Mouse (Mus musculus): ENCODE results near the gene Trpv5. TPM values are rescaled to one million over a fixed set of nuclear protein-coding genes. Genes with fewer than 3 reads are reported as not detected.

The Trpv5 gene
- polyA plus RNA-seq, 1 experiment from 2014 or later = not detected

DNA sequence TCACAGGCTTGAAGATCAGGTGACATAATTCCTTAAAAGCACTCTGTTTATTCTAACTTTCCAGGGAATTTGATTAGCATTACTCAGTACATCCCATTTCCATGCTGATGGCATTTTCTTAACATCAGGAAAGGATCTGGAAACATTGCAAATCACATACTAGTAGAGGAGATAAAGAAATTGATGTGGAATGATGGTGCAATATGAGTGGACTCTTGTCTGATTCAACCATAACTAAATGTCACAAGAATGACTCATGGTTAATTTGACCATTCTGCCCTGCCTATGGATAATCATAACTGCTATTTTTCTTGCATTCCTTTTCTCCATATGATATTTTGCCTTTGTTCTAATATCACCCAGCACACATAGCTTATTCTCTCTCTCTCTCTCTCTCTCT is 11.6 kb upstream of the Trpv5 start:
- no peaks in the 10 kb centered on the region for H3K9me3 ChIP-seq (ENCODE audit: control insufficient read depth, low read length)
- DNase-seq (ENCODE audit: low spot score) = no peak
- no peaks in the 10 kb centered on the region for H3K4me1 ChIP-seq (ENCODE audit: control insufficient read depth, insufficient read depth, low read length)
- H3K4me3 ChIP-seq (ENCODE audit: low read depth, low read length) = no peak overlapping the region
- H3K27me3 ChIP-seq (ENCODE audit: control insufficient read depth, insufficient read depth, low read length) = no peaks in the 10 kb centered on the region
- H3K4me2 ChIP-seq (ENCODE audit: low read depth, severe bottlenecking) = no peak overlapping the region
- no peak overlapping the region for H3K27ac ChIP-seq (replicated peaks; ENCODE audit: low read depth, low read length)
- no peak for ATAC-seq (ENCODE audit: insufficient number of reproducible peaks, low FRiP score, low TSS enrichment, low read depth)
- no peaks in the 10 kb centered on the region for H3K36me3 ChIP-seq (ENCODE audit: control insufficient read depth, insufficient read depth, low read length)
- H3K9ac ChIP-seq (ENCODE audit: low read length) = no peak overlapping the region

DNA sequence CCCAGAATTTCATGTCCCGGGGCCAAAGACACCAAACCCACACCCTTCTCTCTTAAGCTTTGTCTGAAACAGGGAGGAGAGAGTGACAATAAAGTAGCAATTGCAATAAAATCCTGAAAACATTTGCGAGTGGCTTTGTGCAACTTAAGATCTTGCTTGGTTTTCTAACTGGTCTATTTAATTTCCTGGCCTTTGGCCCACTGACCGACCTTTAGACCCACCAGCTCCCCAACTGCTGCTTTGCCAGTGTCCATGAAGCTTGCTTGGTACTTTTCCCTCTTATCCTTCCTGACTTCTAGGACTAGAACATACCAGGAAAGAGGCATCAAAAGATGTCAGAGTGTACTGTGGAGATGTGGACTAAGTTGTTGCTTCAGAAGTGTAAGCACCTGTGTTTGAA is 5.0 kb upstream of the Trpv5 start:
- Histone ChIP-seq H3K4me1 (ENCODE audit: control insufficient read depth, insufficient read depth, low read length) (no peaks in the 10 kb centered on the region), H3K9me3 (ENCODE audit: control insufficient read depth, low read length) (no peaks in the 10 kb centered on the region), H3K4me3 (ENCODE audit: low read depth, low read length) (no peak overlapping the region), H3K27ac (replicated peaks; ENCODE audit: low read depth, low read length) (no peak overlapping the region), H3K27me3 (ENCODE audit: control insufficient read depth, insufficient read depth, low read length) (no peaks in the 10 kb centered on the region), H3K9ac (ENCODE audit: low read length) (no peak overlapping the region), H3K4me2 (ENCODE audit: low read depth, severe bottlenecking) (no peak overlapping the region), H3K36me3 (ENCODE audit: control insufficient read depth, insufficient read depth, low read length) (no peaks in the 10 kb centered on the region)
- 77% methylated on average over 3 of the region's 3 CpGs for WGBS
- ATAC-seq (ENCODE audit: insufficient number of reproducible peaks, low FRiP score, low TSS enrichment, low read depth) = no peak
- no peak for DNase-seq (ENCODE audit: low spot score)

- H3K4me1 ChIP-seq (ENCODE audit: control insufficient read depth, insufficient read depth, low read length) = no peaks in the 10 kb centered on the region
- no peaks in the 10 kb centered on the region for H3K36me3 ChIP-seq (ENCODE audit: control insufficient read depth, insufficient read depth, low read length)
- no peak overlapping the region for H3K4me3 ChIP-seq (ENCODE audit: low read depth, low read length)
- no peak for ATAC-seq (ENCODE audit: insufficient number of reproducible peaks, low FRiP score, low TSS enrichment, low read depth)
- WGBS = 90% methylated on average over 5 of the region's 5 CpGs
- no peak for DNase-seq (ENCODE audit: low spot score)
- no peaks in the 10 kb centered on the region for H3K27me3 ChIP-seq (ENCODE audit: control insufficient read depth, insufficient read depth, low read length)
- no peak overlapping the region for H3K27ac ChIP-seq (replicated peaks; ENCODE audit: low read depth, low read length)
- no peak overlapping the region for H3K9ac ChIP-seq (ENCODE audit: low read length)
- no peaks in the 10 kb centered on the region for H3K9me3 ChIP-seq (ENCODE audit: control insufficient read depth, low read length)
- no peak overlapping the region for H3K4me2 ChIP-seq (ENCODE audit: low read depth, severe bottlenecking)
Measured at GRCm38 (mm10) chr6:41684911-41685310, 4.3 kb upstream of the Trpv5 start.

DNA sequence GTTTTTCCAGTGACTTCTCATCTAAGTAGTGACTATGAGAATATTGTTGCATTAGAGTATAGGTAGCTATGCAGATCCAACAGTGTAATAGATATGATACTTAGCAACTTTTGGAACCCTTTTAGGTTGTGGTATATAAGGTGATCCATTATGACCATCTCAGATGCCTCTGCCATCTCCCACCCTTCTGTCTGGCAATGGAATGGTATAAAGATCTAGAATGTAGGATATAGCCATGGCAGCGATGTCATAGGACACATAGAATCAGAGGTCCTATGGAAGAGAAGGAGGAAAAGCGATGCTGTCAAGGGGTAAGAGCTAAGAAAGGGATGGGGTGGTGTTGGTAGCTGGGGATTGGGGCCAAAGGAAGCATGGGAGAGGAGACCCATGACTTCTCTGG is 3.6 kb upstream of the Trpv5 start, which contains the start of gene Llcfc1:
Gene Llcfc1 (plus strand): TSS at position 301 of the 400 bp plus-strand sequence.
- Histone ChIP-seq H3K27me3 (ENCODE audit: control insufficient read depth, insufficient read depth, low read length) (no peaks in the 10 kb centered on the region), H3K9ac (ENCODE audit: low read length) (no peak within 1 kb of the TSS), H3K4me3 (ENCODE audit: low read depth, low read length) (no peak within 1 kb of the TSS), H3K27ac (replicated peaks; ENCODE audit: low read depth, low read length) (no peak within 1 kb of the TSS), H3K36me3 (ENCODE audit: control insufficient read depth, insufficient read depth, low read length) (no peaks in the 10 kb centered on the region), H3K4me1 (ENCODE audit: control insufficient read depth, insufficient read depth, low read length) (no peaks in the 10 kb centered on the region), H3K4me2 (ENCODE audit: low read depth, severe bottlenecking) (no peak within 1 kb of the TSS), H3K9me3 (ENCODE audit: control insufficient read depth, low read length) (no peaks in the 10 kb centered on the region)
- ATAC-seq (ENCODE audit: insufficient number of reproducible peaks, low FRiP score, low TSS enrichment, low read depth) (no peak), DNase-seq (ENCODE audit: low spot score) (no peak)
- 75% methylated on average over 2 of the region's 2 CpGs for WGBS

DNA sequence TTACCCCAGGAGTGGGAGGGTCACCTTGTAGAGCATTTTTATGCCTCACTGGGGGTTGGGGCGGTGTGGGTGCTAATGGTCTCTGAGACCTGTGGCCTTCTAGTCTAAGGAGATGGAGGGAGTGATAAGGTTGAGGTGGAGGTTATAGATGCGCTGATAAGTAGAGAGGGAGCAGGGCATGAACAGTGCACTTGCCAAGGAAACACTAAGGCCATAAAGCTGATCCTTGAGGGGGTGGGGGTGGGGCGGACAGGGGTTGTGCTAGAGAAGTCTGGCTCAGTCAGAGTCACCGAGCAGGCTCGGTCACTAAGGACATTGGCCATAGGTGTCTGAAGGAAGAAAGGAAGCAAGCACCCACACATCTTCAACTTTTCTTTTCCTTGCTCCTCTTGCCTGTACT is 1.1 kb upstream of the Trpv5 start:
- 62% methylated on average over 5 of the region's 5 CpGs for WGBS
- Histone ChIP-seq H3K36me3 (ENCODE audit: control insufficient read depth, insufficient read depth, low read length) (no peaks in the 10 kb centered on the region), H3K9ac (ENCODE audit: low read length) (no peak overlapping the region), H3K27me3 (ENCODE audit: control insufficient read depth, insufficient read depth, low read length) (no peaks in the 10 kb centered on the region), H3K27ac (replicated peaks; ENCODE audit: low read depth, low read length) (no peak overlapping the region), H3K4me1 (ENCODE audit: control insufficient read depth, insufficient read depth, low read length) (no peaks in the 10 kb centered on the region), H3K9me3 (ENCODE audit: control insufficient read depth, low read length) (no peaks in the 10 kb centered on the region), H3K4me3 (ENCODE audit: low read depth, low read length) (no peak overlapping the region), H3K4me2 (ENCODE audit: low read depth, severe bottlenecking) (no peak overlapping the region)
- no peak for DNase-seq (ENCODE audit: low spot score)
- no peak for ATAC-seq (ENCODE audit: insufficient number of reproducible peaks, low FRiP score, low TSS enrichment, low read depth)

- ATAC-seq (ENCODE audit: insufficient number of reproducible peaks, low FRiP score, low TSS enrichment, low read depth) (no peak), DNase-seq (ENCODE audit: low spot score) (no peak)
- H3K4me3 ChIP-seq (ENCODE audit: low read depth, low read length) = no peak overlapping the region
- no peak overlapping the region for H3K9ac ChIP-seq (ENCODE audit: low read length)
- no peaks in the 10 kb centered on the region for H3K4me1 ChIP-seq (ENCODE audit: control insufficient read depth, insufficient read depth, low read length)
- H3K36me3 ChIP-seq (ENCODE audit: control insufficient read depth, insufficient read depth, low read length) = no peaks in the 10 kb centered on the region
- H3K27ac ChIP-seq (replicated peaks; ENCODE audit: low read depth, low read length) = no peak overlapping the region
- no peaks in the 10 kb centered on the region for H3K27me3 ChIP-seq (ENCODE audit: control insufficient read depth, insufficient read depth, low read length)
- no peak overlapping the region for H3K4me2 ChIP-seq (ENCODE audit: low read depth, severe bottlenecking)
- H3K9me3 ChIP-seq (ENCODE audit: control insufficient read depth, low read length) = no peaks in the 10 kb centered on the region
- whole genome bisulfite sequencing = 92% methylated on average over 2 of the region's 2 CpGs
Measured at GRCm38 (mm10) chr6:41676530-41676929, 4.0 kb downstream of the Trpv5 start.

GRCm38 (mm10) chr6:41662320-41662719 is 18.2 kb downstream of the Trpv5 start:
- Histone ChIP-seq H3K36me3 (ENCODE audit: control insufficient read depth, insufficient read depth, low read length) (no peaks in the 10 kb centered on the region), H3K4me2 (ENCODE audit: low read depth, severe bottlenecking) (no peak overlapping the region), H3K4me1 (ENCODE audit: control insufficient read depth, insufficient read depth, low read length) (no peaks in the 10 kb centered on the region), H3K4me3 (ENCODE audit: low read depth, low read length) (no peak overlapping the region), H3K9me3 (ENCODE audit: control insufficient read depth, low read length) (no peaks in the 10 kb centered on the region), H3K27ac (replicated peaks; ENCODE audit: low read depth, low read length) (no peak overlapping the region), H3K9ac (ENCODE audit: low read length) (no peak overlapping the region), H3K27me3 (ENCODE audit: control insufficient read depth, insufficient read depth, low read length) (no peaks in the 10 kb centered on the region)
- DNase-seq (ENCODE audit: low spot score) (no peak), ATAC-seq (ENCODE audit: insufficient number of reproducible peaks, low FRiP score, low TSS enrichment, low read depth) (no peak)
- WGBS = 42% methylated on average over 2 of the region's 2 CpGs

- H3K9me3 ChIP-seq (ENCODE audit: control insufficient read depth, low read length) = no peaks in the 10 kb centered on the region
- ATAC-seq (ENCODE audit: insufficient number of reproducible peaks, low FRiP score, low TSS enrichment, low read depth) (no peak), DNase-seq (ENCODE audit: low spot score) (no peak)
- H3K4me3 ChIP-seq (ENCODE audit: low read depth, low read length) = no peak overlapping the region
- WGBS = 76% methylated on average over 1 of the region's 1 CpGs
- no peak overlapping the region for H3K4me2 ChIP-seq (ENCODE audit: low read depth, severe bottlenecking)
- no peaks in the 10 kb centered on the region for H3K36me3 ChIP-seq (ENCODE audit: control insufficient read depth, insufficient read depth, low read length)
- H3K9ac ChIP-seq (ENCODE audit: low read length) = no peak overlapping the region
- no peak overlapping the region for H3K27ac ChIP-seq (replicated peaks; ENCODE audit: low read depth, low read length)
- no peaks in the 10 kb centered on the region for H3K27me3 ChIP-seq (ENCODE audit: control insufficient read depth, insufficient read depth, low read length)
- no peaks in the 10 kb centered on the region for H3K4me1 ChIP-seq (ENCODE audit: control insufficient read depth, insufficient read depth, low read length)
Measured at GRCm38 (mm10) chr6:41658487-41658886, 22.1 kb downstream of the Trpv5 start.

DNA sequence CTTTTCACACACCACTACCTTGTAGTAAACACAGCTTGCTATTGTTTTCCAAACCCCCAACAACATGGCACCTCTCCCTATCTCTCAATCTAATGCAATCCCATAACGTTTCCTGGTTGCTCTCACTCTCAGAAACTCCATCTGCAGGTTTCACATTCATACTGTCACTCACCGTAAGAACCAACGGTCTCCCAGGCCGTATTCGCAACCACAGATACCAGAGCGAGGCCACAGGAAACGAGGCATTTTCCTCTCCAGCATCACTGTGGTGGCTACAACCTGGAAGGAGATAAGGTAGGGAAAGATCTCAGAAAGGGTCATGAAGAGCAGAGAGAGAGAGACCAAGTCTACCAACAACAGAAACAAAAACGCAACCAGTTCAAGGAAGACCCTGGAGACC is 25.9 kb downstream of the Trpv5 start:
- H3K4me2 ChIP-seq (ENCODE audit: low read depth, severe bottlenecking) = no peak overlapping the region
- H3K4me1 ChIP-seq (ENCODE audit: control insufficient read depth, insufficient read depth, low read length) = no peaks in the 10 kb centered on the region
- no peak overlapping the region for H3K9ac ChIP-seq (ENCODE audit: low read length)
- ATAC-seq (ENCODE audit: insufficient number of reproducible peaks, low FRiP score, low TSS enrichment, low read depth) (no peak), DNase-seq (ENCODE audit: low spot score) (no peak)
- no peaks in the 10 kb centered on the region for H3K27me3 ChIP-seq (ENCODE audit: control insufficient read depth, insufficient read depth, low read length)
- no peak overlapping the region for H3K27ac ChIP-seq (replicated peaks; ENCODE audit: low read depth, low read length)
- no peaks in the 10 kb centered on the region for H3K9me3 ChIP-seq (ENCODE audit: control insufficient read depth, low read length)
- no peaks in the 10 kb centered on the region for H3K36me3 ChIP-seq (ENCODE audit: control insufficient read depth, insufficient read depth, low read length)
- 91% methylated on average over 8 of the region's 8 CpGs for whole genome bisulfite sequencing
- no peak overlapping the region for H3K4me3 ChIP-seq (ENCODE audit: low read depth, low read length)
